Mouse (Mus musculus): Measurements from ENCODE around the gene Krtap16-3. TPM values are rescaled to one million over a fixed set of nuclear protein-coding genes. Genes with fewer than 3 reads are reported as not detected.
A peak's percentile ranks its signal among the peaks of the same experiment; 100 is the strongest.

The Krtap16-3 gene
- not detected for total RNA-seq (2021)
- long read RNA-seq, experiment 1 = 0 reads
- long read RNA-seq, experiment 2 = 0 reads

- no peak for TF ChIP-seq CTCF (conservative IDR thresholded peaks at IDR 0.05)
- DNase-seq (ENCODE audit: low spot score in 2 of 2) = no peak
- no peak within 1 kb of the TSS for H3K4me3 ChIP-seq
- no peak within 1 kb of the TSS for H3K27ac ChIP-seq
Measured at GRCm38 (mm10) chr16:88962773-88963172, at the start of gene Krtap16-3. TSS of gene Krtap16-3 (minus strand) at chr16:88962873.

- H3K4me3 ChIP-seq = no peak within 1 kb of the TSS
- no peak for DNase-seq (ENCODE audit: low spot score in 2 of 2)
- H3K27ac ChIP-seq = no peak within 1 kb of the TSS
- no peak for TF ChIP-seq CTCF (conservative IDR thresholded peaks at IDR 0.05)
Measured at GRCm38 (mm10) chr16:89010659-89011058, 48.0 kb upstream of the Krtap16-3 start, which contains the start of gene Krtap22-2. TSS of gene Krtap22-2 (minus strand) at chr16:89010759.

- no peak overlapping the region for H3K27ac ChIP-seq
- H3K4me3 ChIP-seq = no peak overlapping the region
- no peak for TF ChIP-seq CTCF (conservative IDR thresholded peaks at IDR 0.05)
- DNase-seq (ENCODE audit: low spot score in 2 of 2) = no peak
Measured at GRCm38 (mm10) chr16:88941106-88941505, 21.6 kb downstream of the Krtap16-3 start.

GRCm38 (mm10) chr16:88938252-88938651 is 24.4 kb downstream of the Krtap16-3 start:
- Histone ChIP-seq H3K4me3 (no peak overlapping the region), H3K27ac (no peak overlapping the region)
- DNase-seq (ENCODE audit: low spot score in 2 of 2) = no peak
- peak; percentile 59 for TF ChIP-seq CTCF (conservative IDR thresholded peaks at IDR 0.05)

GRCm38 (mm10) chr16:88932165-88932564 is 30.5 kb downstream of the Krtap16-3 start, which contains the start of gene Krtap19-9b:
TSS of gene Krtap19-9b (minus strand) at chr16:88932265.
- no peak for DNase-seq (ENCODE audit: low spot score in 2 of 2)
- no peak for TF ChIP-seq CTCF (conservative IDR thresholded peaks at IDR 0.05)
- no peak within 1 kb of the TSS for H3K27ac ChIP-seq
- no peak within 1 kb of the TSS for H3K4me3 ChIP-seq

Other genes with a start within 250 kb of the Krtap16-3 start
- not detected for gene Krtap13-1, start 234.0 kb downstream of the Krtap16-3 start, total RNA-seq (2021)
- not detected for gene Krtap13, start 211.2 kb downstream of the Krtap16-3 start, total RNA-seq (2021)
- not detected for gene 2310034C09Rik, start 204.0 kb downstream of the Krtap16-3 start, total RNA-seq (2021)
- gene 2310057N15Rik, start 188.7 kb downstream of the Krtap16-3 start, total RNA-seq (2021) = not detected
- gene Gm5965, start 185.0 kb downstream of the Krtap16-3 start, total RNA-seq (2021) = not detected
- not detected for gene Gm20741, start 150.7 kb downstream of the Krtap16-3 start, total RNA-seq (2021)
- not detected for gene Krtap15, start 142.7 kb downstream of the Krtap16-3 start, total RNA-seq (2021)
- not detected for gene Krtap14, start 136.7 kb downstream of the Krtap16-3 start, total RNA-seq (2021)
- gene Krtap19-1, start 93.5 kb downstream of the Krtap16-3 start, total RNA-seq (2021) = not detected
- not detected for gene Krtap19-2, start 88.6 kb downstream of the Krtap16-3 start, total RNA-seq (2021)
- not detected for gene Krtap19-3, start 84.8 kb downstream of the Krtap16-3 start, total RNA-seq (2021)
- not detected for gene Krtap19-4, start 77.8 kb downstream of the Krtap16-3 start, total RNA-seq (2021)
- not detected for gene Krtap19-5, start 66.4 kb downstream of the Krtap16-3 start, total RNA-seq (2021)
- gene Krtap19-9b, start 30.6 kb downstream of the Krtap16-3 start, total RNA-seq (2021) = not detected
- not detected for gene Krtap22-2, start 47.9 kb upstream of the Krtap16-3 start, total RNA-seq (2021)
- gene Gm10229, start 52.4 kb upstream of the Krtap16-3 start, total RNA-seq (2021) = not detected
- gene Krtap6-1, start 68.8 kb upstream of the Krtap16-3 start, total RNA-seq (2021) = not detected
- gene Gm10228, start 78.6 kb upstream of the Krtap16-3 start, total RNA-seq (2021) = not detected
- not detected for gene Krtap6-5, start 85.0 kb upstream of the Krtap16-3 start, total RNA-seq (2021)
- not detected for gene 1110025L11Rik, start 101.1 kb upstream of the Krtap16-3 start, total RNA-seq (2021)
- not detected for gene Krtap6-3, start 121.1 kb upstream of the Krtap16-3 start, total RNA-seq (2021)
- not detected for gene Gm6358, start 178.0 kb upstream of the Krtap16-3 start, total RNA-seq (2021)
- gene Gm10061, start 188.2 kb upstream of the Krtap16-3 start, total RNA-seq (2021) = not detected
- not detected for gene Gm9789, start 195.1 kb upstream of the Krtap16-3 start, total RNA-seq (2021)
- gene Gm7735, start 206.6 kb upstream of the Krtap16-3 start, total RNA-seq (2021) = not detected
- not detected for gene 1110057P08Rik, start 211.9 kb upstream of the Krtap16-3 start, total RNA-seq (2021)
- not detected for gene Krtap20-2, start 243.0 kb upstream of the Krtap16-3 start, total RNA-seq (2021)